Mouse (Mus musculus): ENCODE data around the gene Bcr.

DNA sequence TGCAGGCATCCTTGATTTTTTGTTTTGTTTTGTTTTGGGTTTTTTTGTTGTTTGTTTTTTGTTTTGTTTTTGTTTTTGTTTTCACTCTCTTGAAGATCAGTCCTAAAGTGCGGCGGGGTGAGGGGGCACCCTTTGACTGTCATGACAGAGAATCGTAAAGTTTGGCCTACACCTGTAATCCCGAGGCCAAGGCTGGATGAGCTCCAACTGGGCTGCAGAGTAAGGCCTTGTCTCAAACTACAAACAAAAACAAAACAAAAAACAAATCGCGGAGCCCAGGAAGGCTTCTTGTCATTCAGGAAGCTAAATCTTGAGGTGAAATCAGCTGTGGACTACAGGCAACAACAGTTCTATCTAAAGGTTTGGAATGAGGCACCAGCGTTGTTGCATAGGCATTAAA, 152.6 kb downstream of the Bcr start:
- no peak for TF ChIP-seq POLR2A (IDR thresholded peaks at IDR 0.05; ENCODE audit: extremely low read depth, insufficient read depth, low read length)
- TF ChIP-seq CTCF (IDR thresholded peaks at IDR 0.05; ENCODE audit: low read depth, low read length): no peak

All from liver, adult 2 months (tissue).